Mouse (Mus musculus) forebrain, embryonic 12.5 days (tissue): ENCODE results near the gene Btbd8. TPM values are rescaled to one million over a fixed set of nuclear protein-coding genes. Genes with fewer than 3 reads are reported as not detected.

Experiments
- ATAC-seq: fragments of 200-750 bp; cut with Nextera tagmentation; 2 replicates; pipeline ENCODE4 v1.8.0; 2017; ENCODE audit warnings: moderate TSS enrichment; ENCODE audit not compliant: low FRiP score
- H3K27ac ChIP-seq: fragments of 300-500 bp; sonication (generic); 2 replicates; pipeline ENCODE4 v1.5.1; 2016; ENCODE audit warnings: mild to moderate bottlenecking
- H3K27me3 ChIP-seq: fragments of 300-500 bp; sonication (generic); 2 replicates; pipeline ENCODE4 v1.6.1; 2016; ENCODE audit warnings: mild to moderate bottlenecking
- H3K36me3 ChIP-seq: fragments of 300-500 bp; sonication (generic); replicated peaks from 2 replicates; pipeline ENCODE4 v1.6.1; 2016; ENCODE audit warnings: mild to moderate bottlenecking
- H3K4me1 ChIP-seq: fragments of 300-500 bp; sonication (generic); 2 replicates; pipeline ENCODE4 v1.6.1; 2016
- H3K4me2 ChIP-seq: fragments of 300-500 bp; sonication (generic); 2 replicates; pipeline ENCODE4 v1.6.1; 2016; ENCODE audit warnings: mild to moderate bottlenecking, moderate library complexity
- H3K4me3 ChIP-seq: fragments of 300-500 bp; sonication (generic); replicated peaks from 2 replicates; pipeline ENCODE4 v1.5.1; 2016; ENCODE audit warnings: mild to moderate bottlenecking
- H3K9ac ChIP-seq: fragments of 300-500 bp; sonication (generic); 2 replicates; pipeline ENCODE4 v1.6.1; 2016; ENCODE audit warnings: mild to moderate bottlenecking
- H3K9me3 ChIP-seq: fragments of 300-500 bp; sonication (generic); 2 replicates; pipeline ENCODE4 v1.6.1; 2016
- WGBS: fragments of 180-500 bp; shearing (Covaris S2); methylation state at CpG from one replicate; pipeline ENCODE4 v1.1.7; 2016; 5-methylcytosine and 5-hydroxymethylcytosine counted together
- polyA plus RNA-seq: library from polyadenylated mRNA; unstranded; fragments of >200 nt; fragmentation: Nextera tagmentation; extraction: Ambion mirVana; gene quantifications from 2 replicates; pipeline ENCODE4 v1.2.1, GENCODE M21; 2016

Gene Btbd8
- polyA plus RNA-seq, 1 experiment from 2014 or later, result 10.9 TPM

DNA sequence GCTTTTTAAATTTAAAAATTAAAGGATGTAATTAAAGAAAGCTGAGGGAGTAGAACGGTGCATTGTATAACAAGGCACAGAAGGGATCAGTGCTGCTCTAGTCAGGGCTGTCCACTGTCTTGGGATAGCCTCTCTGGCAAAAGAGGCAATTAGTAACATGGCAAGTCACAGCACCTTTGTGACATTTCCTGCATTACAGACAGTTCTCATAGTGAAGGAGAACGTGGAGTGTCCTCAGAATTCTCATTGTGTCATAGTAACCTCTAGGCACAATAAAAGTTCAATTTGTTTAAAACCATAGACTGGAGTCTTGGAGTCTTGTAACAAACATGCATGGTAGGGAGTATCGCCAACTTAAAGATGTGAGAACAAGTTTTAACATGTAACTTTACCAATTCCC lies 6.5 kb upstream of the Btbd8 start, which contains the start of gene Lpcat2b:
TSS of gene Lpcat2b (plus strand) at position 301 of the 400 bp plus-strand sequence.
- Histone ChIP-seq H3K4me1 (no peaks in the 10 kb centered on the region), H3K4me3 (no peak within 1 kb of the TSS), H3K36me3 (no peaks in the 10 kb centered on the region), H3K9ac (no peak within 1 kb of the TSS), H3K27me3 (0 out of 2 replicates have a peak, but pooled peaks cover 8% of the 10 kb centered on the region), H3K9me3 (no peaks in the 10 kb centered on the region), H3K4me2 (no peak within 1 kb of the TSS), H3K27ac (no peak within 1 kb of the TSS)
- ATAC-seq, result no peak
- WGBS, result 81% methylated on average over 3 of the region's 3 CpGs

DNA sequence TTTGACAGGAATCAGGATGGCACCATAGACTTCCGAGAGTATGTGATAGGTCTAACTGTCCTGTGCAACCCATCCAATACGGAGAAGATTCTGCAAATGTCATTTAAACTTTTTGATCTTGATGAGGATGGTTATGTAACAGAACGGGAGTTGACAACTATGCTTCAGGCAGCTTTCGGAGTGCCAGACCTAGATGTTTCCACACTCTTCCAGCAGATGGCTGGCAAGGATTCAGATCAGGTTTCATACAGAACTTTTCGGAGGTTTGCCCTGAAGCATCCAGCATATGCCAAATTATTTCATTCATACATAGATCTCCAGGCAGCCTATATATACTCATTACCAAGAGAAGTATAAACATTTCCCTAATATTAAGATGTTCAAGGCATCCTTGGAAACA lies 3.8 kb upstream of the Btbd8 start:
- 0 out of 2 replicates have a peak, but pooled peaks cover 3% of the 10 kb centered on the region for H3K27me3 ChIP-seq
- no peak overlapping the region for H3K27ac ChIP-seq
- no peak for ATAC-seq
- H3K9ac ChIP-seq, result no peak overlapping the region
- peaks cover 7% of the 10 kb centered on the region for H3K4me1 ChIP-seq
- 85% methylated on average over 5 of the region's 5 CpGs for whole genome bisulfite sequencing
- H3K9me3 ChIP-seq, result no peaks in the 10 kb centered on the region
- no peak overlapping the region for H3K4me3 ChIP-seq
- no peaks in the 10 kb centered on the region for H3K36me3 ChIP-seq
- H3K4me2 ChIP-seq, result no peak overlapping the region

DNA sequence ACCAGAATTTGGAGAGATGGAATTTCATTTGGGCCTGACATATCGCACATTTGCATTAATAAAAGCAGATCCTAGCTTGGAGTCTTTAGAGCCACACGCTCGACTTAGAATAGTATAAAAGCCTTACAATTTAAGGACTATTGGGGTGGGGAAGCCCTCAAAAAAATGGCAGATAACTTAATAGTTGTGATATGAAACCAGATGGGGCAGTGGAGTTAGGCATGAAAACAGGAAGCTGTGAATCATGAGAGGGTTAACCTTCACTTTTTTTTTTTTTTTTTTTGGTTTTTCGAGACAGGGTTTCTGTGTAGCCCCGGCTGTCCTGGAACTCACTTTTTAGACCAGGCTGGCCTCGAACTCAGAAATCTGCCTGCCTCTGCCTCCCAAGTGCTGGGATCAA lies 1.6 kb upstream of the Btbd8 start:
- H3K9ac ChIP-seq, result no peak overlapping the region
- no peak for ATAC-seq
- peaks cover 7% of the 10 kb centered on the region for H3K4me1 ChIP-seq
- WGBS, result 88% methylated on average over 6 of the region's 6 CpGs
- no peak overlapping the region for H3K4me3 ChIP-seq
- H3K9me3 ChIP-seq, result no peaks in the 10 kb centered on the region
- no peaks in the 10 kb centered on the region for H3K27me3 ChIP-seq
- no peaks in the 10 kb centered on the region for H3K36me3 ChIP-seq
- H3K27ac ChIP-seq, result no peak overlapping the region
- no peak overlapping the region for H3K4me2 ChIP-seq

DNA sequence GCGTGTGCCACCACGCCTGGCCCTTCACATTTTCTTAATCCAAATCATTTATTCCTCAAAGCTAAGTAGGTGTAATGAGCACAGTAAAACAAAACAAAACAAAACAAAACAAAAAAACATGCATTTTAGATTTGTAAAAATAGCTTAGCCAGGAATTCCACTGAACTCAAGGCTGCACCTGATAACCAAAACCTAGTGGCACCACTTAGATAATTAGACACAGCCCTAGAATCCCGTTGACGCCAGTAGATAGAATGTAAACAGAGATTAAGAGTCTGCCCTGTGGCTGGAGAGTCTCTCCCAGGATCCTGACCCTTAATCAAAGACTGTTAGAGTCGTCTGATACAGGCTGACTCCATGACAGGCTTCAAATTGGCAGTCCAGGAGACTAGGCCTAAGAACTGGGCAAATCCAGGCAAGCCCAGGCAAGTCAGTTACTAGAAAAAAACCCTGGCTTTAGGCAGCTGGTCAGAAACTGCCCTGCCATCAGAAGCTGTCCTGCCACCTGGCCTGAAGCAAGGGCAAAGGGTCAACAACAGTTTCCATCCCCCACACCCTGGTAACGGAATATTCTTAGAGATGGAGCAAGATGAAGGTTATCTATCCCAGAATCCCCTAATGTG lies 1.1 kb upstream of the Btbd8 start:
- peaks cover 7% of the 10 kb centered on the region for H3K4me1 ChIP-seq

DNA sequence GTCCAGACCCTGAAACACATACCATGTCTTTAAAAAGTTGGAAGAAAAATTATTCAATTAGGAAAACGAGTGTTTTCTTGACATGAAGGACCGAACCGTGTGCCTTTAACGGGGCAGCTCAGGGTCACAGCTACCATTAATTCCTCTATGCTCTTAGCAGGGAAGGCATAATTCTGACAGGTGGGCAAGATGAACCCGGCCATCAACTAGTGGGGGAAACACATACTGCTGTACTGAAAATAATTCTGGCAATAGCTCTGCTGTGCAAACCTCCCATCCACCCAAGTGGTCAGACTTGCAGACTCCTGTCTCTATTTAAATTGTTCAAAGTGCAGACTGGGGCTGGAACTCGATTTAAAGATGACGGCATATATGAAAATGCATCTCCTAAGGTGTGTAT lies 556 bp downstream of the Btbd8 start:
- H3K9me3 ChIP-seq, result no peaks in the 10 kb centered on the region
- 24% methylated on average over 7 of the region's 7 CpGs for WGBS
- peak overlapping the region; percentile 84 for H3K4me3 ChIP-seq
- peak overlapping the region; percentile 89 for H3K9ac ChIP-seq
- H3K27ac ChIP-seq, result peak overlapping the region; percentile 84
- no peaks in the 10 kb centered on the region for H3K27me3 ChIP-seq
- peaks cover 7% of the 10 kb centered on the region for H3K4me1 ChIP-seq
- 0 out of 2 replicates have a peak, but pooled peaks have one; percentile 9 for ATAC-seq
- H3K4me2 ChIP-seq, result peak overlapping the region; percentile 65
- no peaks in the 10 kb centered on the region for H3K36me3 ChIP-seq

More for the DNA sequence above, 1.1 kb upstream of the Btbd8 start:
- H3K4me2 ChIP-seq, result no peak overlapping the region
- no peaks in the 10 kb centered on the region for H3K9me3 ChIP-seq
- no peaks in the 10 kb centered on the region for H3K27me3 ChIP-seq
- H3K36me3 ChIP-seq, result no peaks in the 10 kb centered on the region
- H3K4me3 ChIP-seq, result no peak overlapping the region
- 80% methylated on average over 6 of the region's 6 CpGs for WGBS
- H3K27ac ChIP-seq, result no peak overlapping the region
- no peak overlapping the region for H3K9ac ChIP-seq
- no peak for ATAC-seq

DNA sequence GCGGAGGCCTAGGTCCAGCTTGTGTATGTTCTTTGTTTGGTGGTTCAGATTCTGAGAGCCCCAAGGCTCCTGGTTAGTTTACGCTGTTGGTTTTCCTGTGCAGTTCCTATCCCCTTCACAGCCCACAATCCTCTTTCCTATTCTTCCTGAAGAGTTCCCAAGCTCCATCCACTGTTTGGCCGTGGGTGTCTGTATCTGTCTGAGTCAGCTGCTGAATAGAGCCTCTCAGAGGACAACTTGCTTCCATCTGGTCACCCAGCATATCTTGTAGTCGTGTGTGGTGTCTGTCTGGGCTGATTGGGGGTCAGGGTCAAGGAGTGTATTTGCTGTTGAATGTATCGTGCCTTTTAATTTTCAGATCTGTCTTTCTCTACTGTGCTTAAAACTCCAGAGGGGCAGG lies 4.1 kb downstream of the Btbd8 start:
- H3K27ac ChIP-seq, result no peak overlapping the region
- no peak overlapping the region for H3K4me2 ChIP-seq
- H3K4me3 ChIP-seq, result no peak overlapping the region
- H3K9me3 ChIP-seq, result no peaks in the 10 kb centered on the region
- ATAC-seq, result no peak
- H3K4me1 ChIP-seq, result peaks cover 7% of the 10 kb centered on the region
- 90% methylated on average over 5 of the region's 5 CpGs for WGBS
- H3K9ac ChIP-seq, result no peak overlapping the region
- no peaks in the 10 kb centered on the region for H3K27me3 ChIP-seq
- no peaks in the 10 kb centered on the region for H3K36me3 ChIP-seq

DNA sequence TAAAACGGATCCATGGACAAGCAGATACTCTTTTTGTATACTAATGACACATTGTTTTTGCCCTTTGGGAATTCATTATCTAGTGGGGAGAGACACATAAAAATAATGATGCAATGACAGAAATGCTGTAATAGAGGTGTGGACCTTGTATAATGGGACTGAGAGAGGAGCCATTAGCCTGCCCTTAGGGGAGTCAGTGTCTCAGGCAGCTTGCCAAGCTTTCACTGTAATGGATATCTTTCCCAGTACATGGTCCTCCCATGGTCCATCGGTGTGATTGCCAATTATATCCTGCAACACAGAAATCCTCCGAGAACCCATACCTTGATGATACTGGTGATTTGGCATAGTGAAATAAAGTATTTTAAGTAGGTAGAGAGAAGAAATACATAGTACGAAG lies 6.5 kb downstream of the Btbd8 start:
- no peak overlapping the region for H3K4me3 ChIP-seq
- no peak overlapping the region for H3K9ac ChIP-seq
- no peak overlapping the region for H3K27ac ChIP-seq
- H3K36me3 ChIP-seq, result no peaks in the 10 kb centered on the region
- WGBS, result 85% methylated on average over 4 of the region's 4 CpGs
- H3K27me3 ChIP-seq, result no peaks in the 10 kb centered on the region
- no peak for ATAC-seq
- H3K4me2 ChIP-seq, result no peak overlapping the region
- no peaks in the 10 kb centered on the region for H3K4me1 ChIP-seq
- H3K9me3 ChIP-seq, result no peaks in the 10 kb centered on the region

DNA sequence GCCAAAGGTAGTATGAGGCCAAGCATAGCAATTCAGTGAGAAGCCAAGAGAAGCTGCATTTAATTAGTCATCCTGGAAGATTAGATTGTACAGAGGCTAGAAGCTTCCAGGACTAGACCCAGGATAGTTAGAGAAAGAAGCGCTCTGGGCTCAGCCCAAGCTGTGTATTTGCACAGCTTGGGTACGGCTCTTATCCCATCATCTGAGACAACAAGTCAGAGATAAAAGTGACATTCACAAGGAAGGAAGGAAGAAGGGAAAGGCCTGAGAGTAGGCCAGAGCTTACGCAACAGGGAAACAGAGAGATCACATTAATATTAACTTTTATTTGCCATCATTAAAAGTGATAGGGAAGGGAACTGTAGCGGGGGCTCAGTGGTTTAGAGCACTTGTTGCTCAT lies 10.2 kb downstream of the Btbd8 start:
- Histone ChIP-seq H3K36me3 (no peaks in the 10 kb centered on the region), H3K9me3 (no peaks in the 10 kb centered on the region), H3K4me3 (no peak overlapping the region), H3K4me2 (no peak overlapping the region), H3K27me3 (no peaks in the 10 kb centered on the region), H3K4me1 (no peaks in the 10 kb centered on the region), H3K9ac (no peak overlapping the region), H3K27ac (no peak overlapping the region)
- WGBS, result 93% methylated on average over 4 of the region's 4 CpGs
- no peak for ATAC-seq

DNA sequence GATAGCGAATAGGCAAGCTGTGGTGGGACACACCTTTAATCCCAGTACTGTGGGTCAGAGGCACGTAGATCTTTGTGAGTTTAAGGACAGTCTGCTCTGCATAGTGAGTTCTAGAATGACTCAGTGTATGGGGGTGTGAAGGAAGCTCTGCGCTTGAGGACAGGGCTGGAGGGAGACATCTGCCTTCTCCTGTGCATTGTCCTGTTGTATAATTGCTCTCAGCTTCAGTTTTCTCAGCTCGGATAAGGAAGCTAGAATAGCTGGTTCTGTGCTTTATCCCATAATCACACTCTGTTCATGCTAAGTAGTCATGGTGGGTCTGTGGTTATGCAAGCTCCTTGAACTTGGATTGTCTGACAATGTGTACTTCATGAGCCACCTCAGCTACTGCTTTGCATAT lies 11.0 kb downstream of the Btbd8 start:
- Histone ChIP-seq H3K4me3 (no peak overlapping the region), H3K4me1 (no peaks in the 10 kb centered on the region), H3K9me3 (no peaks in the 10 kb centered on the region), H3K9ac (no peak overlapping the region), H3K27me3 (no peaks in the 10 kb centered on the region), H3K27ac (no peak overlapping the region), H3K36me3 (no peaks in the 10 kb centered on the region), H3K4me2 (no peak overlapping the region)
- WGBS, result 85% methylated on average over 4 of the region's 4 CpGs
- ATAC-seq, result no peak

DNA sequence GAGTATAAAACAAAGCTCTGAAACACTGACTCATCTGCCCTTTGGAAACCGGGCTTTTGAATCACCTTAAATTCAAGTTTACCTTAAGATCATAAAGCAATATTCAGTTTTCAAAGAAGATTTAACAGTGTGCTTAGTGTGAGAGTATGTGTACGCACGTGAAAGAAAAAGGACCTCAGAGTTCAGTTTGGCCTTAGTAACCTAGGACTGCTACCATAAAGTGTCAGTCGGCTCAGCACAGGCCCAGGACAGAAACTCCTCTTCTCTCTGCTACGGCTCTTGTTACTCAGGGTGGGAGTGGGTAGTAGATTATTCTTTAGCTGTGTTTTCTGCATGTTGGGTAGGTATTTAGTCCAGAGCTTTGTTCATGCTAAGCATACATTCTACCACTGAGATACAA lies 11.8 kb downstream of the Btbd8 start:
- no peak for ATAC-seq
- Histone ChIP-seq H3K36me3 (no peaks in the 10 kb centered on the region), H3K4me1 (no peaks in the 10 kb centered on the region), H3K4me2 (no peak overlapping the region), H3K27me3 (no peaks in the 10 kb centered on the region), H3K9me3 (no peaks in the 10 kb centered on the region), H3K27ac (no peak overlapping the region), H3K9ac (no peak overlapping the region), H3K4me3 (no peak overlapping the region)
- 91% methylated on average over 5 of the region's 5 CpGs for WGBS

DNA sequence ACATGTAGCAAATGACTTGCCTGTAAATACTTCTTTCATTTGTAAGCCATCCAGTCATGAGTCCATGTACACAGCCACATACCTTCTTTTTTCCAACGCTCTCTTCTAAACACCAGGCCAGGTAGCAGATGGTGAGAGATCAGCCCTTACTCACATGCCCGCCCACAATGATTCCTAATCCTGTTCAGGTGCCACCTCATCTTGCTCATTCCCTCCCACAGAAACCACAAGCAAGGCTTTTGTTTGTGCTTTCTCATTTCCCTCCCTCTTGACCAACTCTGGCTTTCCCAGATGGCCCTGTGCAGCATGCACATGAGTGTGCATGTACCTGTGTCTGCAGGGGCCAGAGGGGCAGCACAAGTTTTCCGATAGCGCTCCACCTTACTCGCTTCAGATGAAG lies 12.5 kb downstream of the Btbd8 start:
- Histone ChIP-seq H3K27ac (no peak overlapping the region), H3K9me3 (no peaks in the 10 kb centered on the region), H3K4me2 (no peak overlapping the region), H3K27me3 (no peaks in the 10 kb centered on the region), H3K4me3 (no peak overlapping the region), H3K36me3 (no peaks in the 10 kb centered on the region), H3K4me1 (no peaks in the 10 kb centered on the region), H3K9ac (no peak overlapping the region)
- no peak for ATAC-seq
- 97% methylated on average over 5 of the region's 5 CpGs for WGBS

DNA sequence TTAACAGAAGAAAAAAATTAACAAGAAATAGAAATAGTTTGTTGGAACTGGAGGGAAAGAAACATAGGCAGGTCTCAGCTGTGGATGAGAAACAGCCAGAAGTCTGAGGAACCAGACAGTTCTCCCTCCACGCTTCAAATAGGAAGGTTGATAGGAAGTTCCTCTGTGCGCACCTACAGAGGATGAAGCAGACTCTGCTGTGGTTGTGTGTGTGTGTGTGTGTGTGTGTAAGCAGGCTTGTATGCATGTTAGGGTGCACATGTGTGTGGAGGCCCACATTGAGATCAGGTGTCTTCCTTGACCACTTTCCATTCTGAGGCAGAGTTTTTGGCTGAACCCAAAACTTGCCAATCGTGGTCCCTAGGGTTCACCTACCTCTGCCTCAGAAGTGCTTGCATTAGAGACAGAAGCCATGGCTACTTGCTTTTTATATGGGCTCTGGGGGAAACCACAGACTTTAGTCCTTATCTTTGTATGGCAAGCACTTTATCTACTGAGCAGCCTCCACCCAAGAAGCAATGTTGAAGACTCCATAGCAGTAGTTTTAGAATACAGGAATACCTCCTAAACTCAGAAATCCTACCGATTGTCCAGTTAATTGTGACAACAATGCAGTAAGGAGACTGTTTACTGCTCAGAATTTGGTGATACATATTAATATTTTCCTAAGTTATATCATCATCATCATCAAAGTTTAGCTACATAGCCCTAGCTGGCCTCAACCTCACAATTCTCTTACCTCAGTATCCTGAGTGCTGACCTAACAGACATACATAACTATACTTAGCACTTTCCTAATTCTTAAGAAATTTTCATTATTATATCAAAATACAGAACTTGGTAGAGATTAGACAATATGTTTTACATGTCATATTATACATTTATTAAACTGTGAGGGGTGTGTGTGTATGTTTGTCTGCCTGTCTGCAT lies 24.6 kb downstream of the Btbd8 start:
- Histone ChIP-seq H3K27ac (no peak overlapping the region), H3K36me3 (no peaks in the 10 kb centered on the region), H3K4me3 (no peak overlapping the region), H3K4me2 (no peak overlapping the region), H3K27me3 (no peaks in the 10 kb centered on the region), H3K9me3 (no peaks in the 10 kb centered on the region), H3K9ac (no peak overlapping the region), H3K4me1 (peaks cover 3% of the 10 kb centered on the region; the same call in 1 of the 2 replicates)
- no peak for ATAC-seq
- 91% methylated on average over 4 of the region's 4 CpGs for WGBS
